ENCODE assay signal across 7 mouse cellular contexts in genomic region chr10:110676503-110676902, GRCm38 (mm10).
DNase-seq lines count a peak whose midpoint lies in the region; ATAC-seq and TF ChIP-seq lines count a peak whose summit lies in the region.

No protein-coding gene starts in this region.

- no peak for TF ChIP-seq CTCF in lung, postnatal 0 days (IDR thresholded peaks at IDR 0.05)
- no peak for TF ChIP-seq CTCF in lung, adult 2 months (IDR thresholded peaks at IDR 0.05; ENCODE audit: insufficient read depth, low read length)

- H3K4me3 ChIP-seq in lung, postnatal 0 days (ENCODE audit: low read depth, low read length): no peak overlapping the region
- H3K4me3 ChIP-seq in lung, adult 2 months (replicated peaks; ENCODE audit: extremely low read depth, low read depth, low read length): no peak overlapping the region

- H3K27me3 ChIP-seq in lung, postnatal 0 days (replicated peaks; ENCODE audit: insufficient read depth, low read length): no peaks in the 10 kb centered on the region

- ATAC-seq in lung, postnatal 0 days: no peak

- H3K9ac ChIP-seq in lung, postnatal 0 days (replicated peaks; ENCODE audit: low read depth): no peak overlapping the region

- H3K4me2 ChIP-seq in lung, postnatal 0 days (replicated peaks; ENCODE audit: low read depth, low read length): no peak overlapping the region

- no peaks in the 10 kb centered on the region for H3K36me3 ChIP-seq in lung, postnatal 0 days (ENCODE audit: insufficient read depth, low read length)

- peak; percentile 57 for DNase-seq in lung, postnatal 0 days (ENCODE audit: low spot score)
- DNase-seq in lung, adult 2 months: no peak
- DNase-seq in ZHBTc4 (ENCODE audit: low read depth, low spot score) (peak; percentile 60), MN1 (ENCODE audit: low spot score) (no peak)
- peak; percentile 80 for DNase-seq in embryo, embryonic 10.5 days (ENCODE audit: low spot score)
- DNase-seq in kidney, postnatal 4 days: peak; percentile 68 to 74
- no peak for DNase-seq in left cerebral cortex, adult 11 months (ENCODE audit: low spot score)

- no peaks in the 10 kb centered on the region for H3K9me3 ChIP-seq in lung, postnatal 0 days (ENCODE audit: low read length)

- 54% methylated on average over 4 of the region's 4 CpGs for WGBS in lung, postnatal 0 days
- 53% methylated on average over 4 of the region's 4 CpGs for WGBS in lung, adult 2 months

- H3K27ac ChIP-seq in lung, postnatal 0 days (ENCODE audit: low read length): no peak overlapping the region

- no peak for TF ChIP-seq POLR2A in lung, adult 2 months (IDR thresholded peaks at IDR 0.05; ENCODE audit: borderline replicate concordance, extremely low read depth, low read depth, low read length)

- TF ChIP-seq EP300 in lung, postnatal 0 days (IDR thresholded peaks at IDR 0.05): no peak

- H3K4me1 ChIP-seq in lung, postnatal 0 days (ENCODE audit: insufficient read depth, low read depth, low read length): no peaks in the 10 kb centered on the region
- H3K4me1 ChIP-seq in lung, adult 2 months (ENCODE audit: control insufficient read depth, insufficient read depth, low read length): no peaks in the 10 kb centered on the region

Comparison
In these comparisons a context has a peak if more than half of its experiments do, and no peak if none do; other contexts are left out.
1. DNase-seq: peak in lung, postnatal 0 days (single experiment), ZHBTc4 (single experiment), embryo, embryonic 10.5 days (single experiment) and kidney, postnatal 4 days (2 of 2); none in lung, adult 2 months (single experiment), left cerebral cortex, adult 11 months (single experiment) and MN1 (single experiment).